Mouse (Mus musculus) spleen, postnatal 36 days (tissue): Measurements from ENCODE around the gene Nbea.

ENCODE experiments used
- DNase-seq, 2 experiments: peaks; one replicate each; pipeline ENCODE4 v3.0.0; 2022; ENCODE audit warnings: low spot score in 2 of 2, mixed read lengths in 1 of 2

Nbea gene

DNA sequence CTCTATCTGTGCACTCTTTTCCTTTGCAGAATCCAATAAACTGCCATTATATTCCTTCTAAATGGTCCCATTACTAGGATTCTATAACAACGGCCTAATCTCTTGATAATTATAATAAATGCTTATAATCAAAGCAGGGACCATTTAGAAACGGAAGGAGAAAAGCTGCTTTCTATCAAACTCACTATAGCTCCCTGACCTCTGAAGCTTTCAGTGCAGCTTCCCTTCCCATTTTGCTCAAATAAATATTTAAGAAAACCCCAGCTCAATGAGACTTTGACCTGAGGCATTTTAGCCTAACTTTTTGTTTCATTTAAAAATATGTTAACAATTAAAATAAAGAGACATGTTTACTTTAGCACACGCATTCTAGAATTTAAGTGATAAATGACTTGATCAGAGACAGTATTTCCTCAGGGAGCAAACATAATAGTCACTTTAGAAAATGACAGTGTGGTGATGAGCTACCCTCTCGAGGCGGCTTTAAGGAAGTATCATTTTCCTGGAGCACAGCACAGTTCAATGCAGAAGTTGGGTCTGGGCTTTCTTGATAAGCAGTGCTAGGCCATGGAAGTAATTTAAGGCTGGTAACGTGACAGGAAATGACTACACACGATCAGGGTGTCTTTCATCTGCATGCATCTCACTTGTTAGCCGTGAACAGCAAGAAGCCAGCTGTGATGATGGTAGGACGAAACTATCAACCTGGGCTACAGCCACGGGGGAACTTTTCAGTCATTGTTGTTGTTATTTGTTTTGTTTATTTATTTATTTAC, 354.8 kb downstream of the Nbea start:
- DNase-seq, result no peak

DNA sequence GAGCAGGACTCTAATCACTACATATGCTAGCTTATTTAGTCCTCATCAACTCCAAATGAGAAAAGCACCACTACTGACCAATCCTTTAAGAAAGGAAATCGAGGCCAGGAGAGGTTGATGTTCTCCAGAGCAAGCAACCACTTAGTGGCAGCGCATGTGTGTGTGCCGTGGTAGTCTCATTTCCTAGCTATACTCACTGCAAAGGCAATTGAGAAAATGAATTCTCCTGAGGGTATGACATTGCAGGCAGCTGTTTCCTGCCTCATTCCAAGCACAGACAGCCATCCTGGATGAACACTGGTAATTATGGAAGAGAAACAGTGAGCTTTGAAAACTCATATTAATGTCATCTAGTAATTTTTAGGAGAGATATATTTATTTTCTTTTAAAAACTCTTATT, 358.6 kb downstream of the Nbea start:
- DNase-seq, result no peak

DNA sequence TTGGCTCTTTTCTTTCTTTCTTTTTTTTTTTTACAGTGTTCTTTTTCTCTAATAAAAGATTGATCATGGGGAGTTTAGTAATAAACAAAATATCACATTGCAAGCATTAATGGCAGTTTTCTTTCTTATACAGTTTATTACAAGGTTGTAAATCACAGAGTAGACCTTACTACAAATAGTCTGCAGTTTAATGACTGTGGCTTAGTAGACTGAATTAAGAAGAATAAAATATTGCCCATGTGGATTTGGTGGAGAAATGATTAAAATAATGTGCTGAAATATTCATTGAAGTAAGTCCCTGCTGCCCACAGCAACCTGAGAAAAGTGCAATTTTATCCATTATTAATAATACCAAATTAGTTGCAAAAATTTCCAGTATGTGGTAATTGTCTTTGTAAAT, 363.9 kb downstream of the Nbea start:
- DNase-seq, result no peak

DNA sequence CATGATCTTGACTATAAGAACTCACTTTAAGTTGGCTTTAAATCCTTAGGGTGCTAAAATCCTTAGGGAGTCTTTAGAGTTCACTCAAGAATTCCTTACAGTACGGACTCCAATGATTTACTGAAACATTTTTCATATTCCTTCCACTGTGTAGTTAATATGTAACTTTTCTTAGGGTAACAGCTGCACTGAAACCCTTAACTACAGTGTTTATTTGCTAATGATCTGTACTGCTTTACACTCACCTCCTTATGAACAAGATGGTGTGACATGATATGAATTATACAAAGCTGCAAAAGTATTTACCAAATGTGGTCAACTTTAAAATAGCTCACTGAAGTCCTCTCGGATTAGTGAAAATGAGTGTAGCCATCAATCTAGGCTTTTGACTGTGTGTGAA, 365.4 kb downstream of the Nbea start:
- DNase-seq, result no peak

DNA sequence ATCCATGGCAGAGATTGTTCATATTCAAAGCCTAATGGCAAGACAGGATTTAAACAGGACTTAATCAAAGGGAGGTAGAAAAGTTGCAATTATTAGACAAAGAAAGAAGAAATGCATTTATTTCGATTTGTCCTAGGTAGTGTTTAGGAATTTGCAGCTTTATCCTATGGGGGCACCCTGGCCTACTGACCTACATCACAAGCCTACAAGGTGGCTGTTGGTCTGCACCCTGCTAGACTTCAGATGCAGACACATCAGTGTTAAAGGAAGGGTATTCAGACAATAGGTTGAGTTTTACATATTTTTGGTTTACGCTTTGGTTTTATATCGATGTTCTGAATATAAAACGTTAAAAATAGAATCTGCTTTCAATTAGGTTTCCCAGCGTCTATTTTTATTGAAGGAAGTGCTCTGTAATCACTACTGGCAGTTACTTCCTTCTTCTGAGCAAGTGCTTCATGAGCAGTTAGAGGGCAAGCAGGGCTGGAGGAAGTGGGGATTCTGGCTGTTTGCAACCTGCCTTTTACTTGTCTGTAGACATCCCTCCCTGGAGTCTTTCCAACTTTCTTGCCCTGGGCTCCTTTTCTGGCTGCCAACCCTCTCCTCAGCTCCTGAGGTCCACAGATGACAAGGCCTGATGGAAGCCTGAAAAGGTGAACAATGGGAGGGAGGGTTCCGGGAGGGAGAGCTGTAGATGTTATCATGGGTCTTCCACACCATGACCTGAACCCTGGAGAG, 366.7 kb downstream of the Nbea start:
- DNase-seq, result peak in 1 of 2 experiments; percentile 7

DNA sequence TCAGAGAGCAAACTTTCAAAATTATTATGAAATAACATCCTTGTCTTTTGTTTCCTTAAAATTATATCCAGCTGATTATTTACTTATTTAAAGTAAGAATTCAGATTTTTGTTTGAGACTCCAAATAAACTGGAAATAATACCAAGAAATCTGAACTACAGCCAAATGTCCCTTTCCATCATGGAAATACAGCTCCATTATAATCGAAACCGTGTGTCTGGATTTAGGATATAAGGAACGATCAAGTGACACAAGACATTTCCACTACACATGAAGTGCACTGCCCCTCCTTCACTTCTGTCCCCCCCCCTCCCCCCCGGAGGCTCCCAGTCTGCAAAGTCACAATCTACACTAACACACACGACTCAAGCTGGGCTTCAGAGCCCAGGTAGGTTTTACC, 367.4 kb downstream of the Nbea start:
- no peak for DNase-seq

DNA sequence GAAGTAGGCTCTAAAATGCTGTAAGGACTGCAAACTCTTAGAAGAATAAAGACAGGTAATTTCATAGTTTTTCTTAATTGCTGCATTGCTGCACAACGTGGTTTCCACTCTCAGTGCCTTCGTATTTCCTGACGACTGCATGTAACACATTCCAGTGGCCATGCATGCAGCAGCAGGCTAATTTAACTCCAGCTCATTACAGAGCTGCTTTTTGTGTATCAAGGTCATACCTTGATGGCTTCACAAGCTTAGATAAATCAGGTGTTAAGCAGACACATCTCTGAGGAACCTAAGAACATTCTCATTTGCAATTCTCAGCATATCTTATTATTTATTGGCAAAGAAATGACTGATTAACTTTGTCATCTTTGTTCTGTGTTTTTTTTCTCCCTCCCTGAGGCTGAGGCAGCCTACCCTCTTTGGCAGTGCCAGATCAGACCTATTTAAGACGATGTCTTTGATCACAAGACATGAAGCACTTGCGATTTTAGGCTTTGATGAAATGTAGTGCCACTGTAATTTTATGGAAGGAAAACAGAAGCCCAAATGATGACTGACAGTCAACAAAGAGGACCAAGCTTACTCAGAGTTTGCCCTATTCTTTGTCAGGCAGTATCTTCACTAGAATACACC, 368.4 kb downstream of the Nbea start:
- no peak for DNase-seq

DNA sequence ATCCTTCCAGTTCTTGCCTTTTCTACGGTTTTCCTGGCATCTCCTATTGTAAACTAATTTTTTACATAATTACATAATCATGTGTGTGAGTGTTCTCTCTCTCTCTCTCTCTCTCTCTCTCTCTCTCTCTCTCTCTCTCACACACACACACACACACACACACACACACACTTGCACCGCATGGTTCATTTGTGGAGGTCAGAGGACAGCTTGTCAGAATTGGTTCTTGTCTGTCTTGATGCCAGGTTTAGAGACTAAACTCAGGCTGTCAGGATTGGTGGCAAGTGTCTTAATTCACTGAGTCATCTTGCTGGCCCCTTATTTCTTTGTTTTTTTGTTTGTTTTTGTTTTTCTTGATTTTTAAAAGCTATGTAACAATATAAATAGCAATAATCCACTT, 388.7 kb downstream of the Nbea start:
- DNase-seq, result no peak

DNA sequence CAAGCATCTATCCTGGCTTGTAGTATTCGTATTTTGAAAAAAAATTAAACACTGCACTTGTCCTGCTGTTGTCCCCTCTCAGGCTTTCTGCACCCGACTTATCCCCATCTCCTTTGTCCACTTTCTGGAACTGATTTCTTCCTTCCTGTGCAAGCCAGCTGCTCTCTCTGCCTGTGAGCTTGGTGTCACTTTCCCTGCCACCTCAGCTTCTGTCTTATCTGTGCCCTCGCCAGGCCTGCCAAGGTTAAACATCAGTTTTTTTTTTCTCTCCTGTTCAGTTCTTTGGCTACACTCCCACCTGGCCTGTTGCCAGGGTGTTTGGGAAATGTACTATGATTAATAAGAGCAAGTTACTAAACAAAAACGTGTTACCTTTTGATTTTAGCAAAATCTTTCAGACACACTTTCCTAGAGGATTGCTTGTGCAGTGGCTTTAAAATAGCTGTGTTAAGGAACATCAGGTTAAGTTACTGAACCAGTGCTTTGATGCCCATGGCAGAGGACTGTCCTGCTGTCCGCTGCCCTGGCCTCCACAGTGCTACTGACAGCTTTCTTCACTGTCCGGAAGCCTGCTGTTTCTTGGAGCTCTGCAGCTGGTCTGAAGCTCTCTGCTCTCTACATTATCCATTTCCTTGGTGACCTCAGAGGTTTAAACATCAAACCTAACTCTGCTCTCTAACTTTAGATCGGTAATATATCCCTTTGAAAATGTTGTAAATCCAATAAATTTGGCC, 389.5 kb downstream of the Nbea start:
- peak in 1 of 2 experiments; percentile 3 for DNase-seq

DNA sequence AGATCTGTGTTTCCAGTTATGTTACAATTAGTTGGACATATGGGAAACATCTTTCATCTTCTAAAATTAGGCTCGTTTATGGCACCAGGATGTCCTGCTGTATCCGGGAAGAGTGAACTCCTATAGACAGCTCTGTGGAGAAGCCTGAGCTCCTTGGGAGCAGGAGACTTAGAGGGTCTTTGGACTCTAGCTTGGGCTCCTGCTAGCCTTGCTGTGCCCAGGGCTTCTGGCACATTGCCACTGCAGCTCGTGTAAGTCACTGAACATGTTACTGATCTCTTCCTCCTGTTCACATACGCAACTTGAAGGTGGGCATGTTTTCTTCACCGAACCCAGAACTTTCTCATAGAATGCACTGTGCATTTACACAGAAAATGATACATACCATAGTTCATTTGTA, 391.2 kb downstream of the Nbea start:
- DNase-seq, result no peak

DNA sequence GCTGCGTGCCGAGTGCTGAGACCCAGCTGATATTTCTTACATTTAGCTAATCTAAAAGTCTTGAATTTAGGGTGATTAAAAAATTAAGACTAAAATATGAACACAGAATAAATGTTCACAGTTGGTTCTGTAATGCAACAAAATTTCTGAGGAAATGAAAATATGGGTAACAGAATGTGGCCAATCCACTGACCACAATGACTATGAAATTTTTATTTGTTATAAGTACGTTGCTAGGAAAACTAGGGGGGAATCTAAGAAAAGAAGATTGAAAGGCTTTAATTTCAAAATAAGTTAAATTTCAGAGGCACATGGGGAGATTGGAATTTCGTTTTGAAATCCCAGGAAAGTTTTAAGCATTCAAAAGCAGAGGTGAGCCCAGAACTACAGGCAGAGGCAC, 392.9 kb downstream of the Nbea start:
- no peak for DNase-seq

DNA sequence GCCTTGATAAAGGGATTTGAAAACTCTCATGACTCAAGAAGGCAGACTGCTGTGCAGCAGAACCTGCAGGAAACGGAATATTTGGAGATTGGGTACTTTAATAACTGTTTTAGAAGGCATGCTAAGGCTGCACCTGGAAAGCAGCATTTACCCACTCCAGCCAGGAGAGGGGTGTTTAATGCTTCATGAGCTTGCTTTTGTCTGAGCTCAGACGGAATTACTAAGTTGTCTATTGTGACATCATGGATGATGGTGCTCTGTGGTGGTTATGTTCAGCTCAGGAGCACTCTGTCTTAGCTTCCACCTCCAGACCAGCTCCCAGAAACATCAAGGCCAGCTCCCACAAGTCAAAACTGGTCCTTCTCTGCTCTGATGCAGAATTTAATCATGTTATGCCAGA, 393.6 kb downstream of the Nbea start:
- no peak for DNase-seq

DNA sequence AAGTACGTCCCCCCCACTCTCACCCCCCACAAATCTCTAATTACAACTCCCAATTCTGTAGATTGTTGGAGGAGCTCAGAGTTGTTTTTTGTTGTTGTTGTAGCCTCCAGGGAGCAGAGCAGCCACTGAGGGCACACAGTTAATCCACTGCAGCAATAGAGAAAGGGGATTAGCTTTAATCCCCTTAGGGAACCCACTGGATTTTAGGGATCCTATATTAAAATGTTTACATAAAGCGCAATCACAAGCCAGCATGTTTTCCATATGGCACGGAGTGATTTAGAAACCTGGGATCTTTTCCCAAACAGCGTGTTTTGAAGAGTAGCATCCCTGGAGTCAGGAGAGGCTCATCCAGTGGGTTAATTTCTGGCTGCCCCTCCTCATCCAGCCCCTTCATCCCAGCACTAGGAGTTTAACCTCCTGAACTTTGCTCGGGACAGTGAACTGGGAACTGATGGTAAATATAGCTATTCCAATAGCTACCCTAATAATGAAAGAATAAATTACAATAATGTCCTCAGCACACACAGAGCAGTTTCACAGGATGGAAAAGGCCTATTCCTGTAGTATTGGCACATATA, 394.8 kb downstream of the Nbea start:
- no peak for DNase-seq

DNA sequence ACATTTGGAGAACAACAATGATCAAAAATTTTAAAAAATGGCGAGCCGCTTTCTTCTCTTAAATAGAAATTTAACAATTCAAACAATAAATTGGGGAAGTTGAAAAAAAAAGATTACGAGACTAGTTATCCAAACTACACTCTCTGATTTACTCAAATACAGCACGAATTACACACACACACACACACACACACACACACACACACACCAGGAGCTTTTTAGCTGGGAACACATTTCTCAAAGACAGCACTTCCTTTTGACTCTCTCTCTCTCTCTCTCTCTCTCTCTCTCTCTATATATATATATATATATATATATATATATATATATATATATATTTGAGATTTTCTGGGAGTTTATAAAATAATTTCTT, 395.3 kb downstream of the Nbea start:
- no peak for DNase-seq

DNA sequence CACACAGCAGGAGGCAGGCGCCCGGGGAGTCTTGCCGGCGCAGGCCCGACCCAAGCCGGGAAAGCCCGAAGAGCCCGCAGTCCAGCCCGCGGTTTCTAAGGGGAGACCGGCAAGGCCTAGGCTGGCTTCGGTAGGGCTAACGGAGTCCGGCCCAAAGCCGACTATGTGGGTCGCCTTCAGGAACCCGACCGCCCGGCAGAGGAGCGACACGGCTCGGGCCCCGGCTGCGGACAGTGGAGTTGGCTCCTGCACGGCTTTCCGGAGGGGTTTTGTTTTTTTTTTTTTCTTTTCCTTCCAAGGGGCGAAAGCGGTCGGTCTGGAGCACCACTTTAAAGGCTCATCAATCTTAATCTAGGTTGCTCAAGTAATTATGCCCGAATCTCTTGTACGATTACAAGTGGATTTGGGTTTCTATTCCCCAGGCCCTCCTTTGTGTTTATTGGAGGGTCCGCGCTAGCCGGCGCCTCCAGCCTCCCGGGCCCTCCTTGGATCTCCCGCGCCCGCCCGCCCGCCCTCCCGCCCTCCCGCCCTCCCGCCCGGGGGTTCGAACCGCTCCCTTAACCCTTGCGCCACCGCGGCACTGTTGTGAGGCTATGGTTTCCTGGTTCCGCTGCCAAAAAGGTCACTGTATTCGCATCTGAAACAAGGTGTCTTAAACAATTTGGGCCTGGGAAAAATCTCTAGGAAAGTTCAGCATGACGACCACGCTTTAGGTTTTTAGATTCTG, 395.9 kb downstream of the Nbea start:
- no peak for DNase-seq

DNA sequence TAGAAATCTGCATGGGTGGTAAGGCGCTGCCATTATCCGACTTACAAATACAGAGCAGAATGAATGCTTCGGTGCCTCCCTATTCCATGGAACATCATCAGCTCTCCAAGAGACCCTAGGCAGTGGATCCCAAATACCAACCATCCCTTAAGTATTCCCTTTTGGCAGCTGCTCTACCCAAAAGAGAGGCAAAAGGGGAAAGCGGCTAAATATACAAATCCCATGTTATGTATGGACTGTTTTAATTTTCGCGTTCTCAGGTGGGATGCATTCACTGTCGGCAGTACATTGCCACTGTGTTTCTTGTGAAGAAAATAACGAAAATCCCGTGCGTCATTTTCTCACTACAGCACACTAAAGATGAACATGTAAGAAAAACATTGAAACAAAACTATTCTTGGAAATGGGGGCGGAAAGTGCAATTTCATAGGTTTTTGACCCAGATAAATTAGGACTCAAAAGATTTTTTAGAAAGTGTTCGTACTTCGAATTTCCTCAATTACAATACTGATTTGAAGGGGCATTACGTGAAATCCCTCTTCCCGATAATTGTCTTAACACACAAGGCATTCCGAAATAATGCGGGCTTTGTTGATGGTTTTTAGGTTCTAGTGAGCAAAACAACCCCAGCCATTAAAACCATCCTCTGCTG, 396.5 kb downstream of the Nbea start:
- DNase-seq, result no peak

DNA sequence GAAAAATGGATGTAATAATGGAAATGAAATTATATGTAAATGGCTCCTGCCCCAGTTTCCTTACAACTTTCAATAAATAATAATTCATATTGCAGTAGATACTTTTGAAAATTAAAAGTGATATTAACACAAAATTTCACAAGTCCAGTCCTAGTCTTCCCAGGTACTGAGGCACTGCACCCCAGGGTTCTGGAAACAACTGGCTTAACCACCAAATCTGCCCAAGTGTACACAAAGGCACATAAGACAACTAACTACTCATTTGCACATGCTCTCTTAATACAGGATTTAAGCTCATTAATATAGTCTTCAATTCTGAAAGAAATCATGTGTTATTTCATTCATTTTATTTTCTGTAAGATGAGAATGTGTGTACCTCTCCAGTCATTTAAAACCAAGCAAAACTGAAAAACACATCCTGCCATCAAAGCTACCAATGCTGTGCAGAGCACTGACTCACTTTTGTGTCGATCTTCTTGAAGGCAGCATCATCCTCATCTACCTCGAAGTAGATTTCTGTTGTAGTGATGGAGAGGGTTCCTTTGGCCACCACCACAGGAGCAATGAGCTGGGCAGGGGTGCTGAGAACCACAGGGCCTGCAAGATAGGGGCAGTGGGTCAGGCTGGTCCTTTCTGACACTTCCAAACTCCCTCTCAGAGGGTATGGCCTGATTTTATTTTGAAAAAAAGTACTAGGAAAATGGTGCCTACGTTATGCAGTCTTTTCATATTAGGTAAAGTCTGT, 397.3 kb downstream of the Nbea start:
- no peak for DNase-seq

DNA sequence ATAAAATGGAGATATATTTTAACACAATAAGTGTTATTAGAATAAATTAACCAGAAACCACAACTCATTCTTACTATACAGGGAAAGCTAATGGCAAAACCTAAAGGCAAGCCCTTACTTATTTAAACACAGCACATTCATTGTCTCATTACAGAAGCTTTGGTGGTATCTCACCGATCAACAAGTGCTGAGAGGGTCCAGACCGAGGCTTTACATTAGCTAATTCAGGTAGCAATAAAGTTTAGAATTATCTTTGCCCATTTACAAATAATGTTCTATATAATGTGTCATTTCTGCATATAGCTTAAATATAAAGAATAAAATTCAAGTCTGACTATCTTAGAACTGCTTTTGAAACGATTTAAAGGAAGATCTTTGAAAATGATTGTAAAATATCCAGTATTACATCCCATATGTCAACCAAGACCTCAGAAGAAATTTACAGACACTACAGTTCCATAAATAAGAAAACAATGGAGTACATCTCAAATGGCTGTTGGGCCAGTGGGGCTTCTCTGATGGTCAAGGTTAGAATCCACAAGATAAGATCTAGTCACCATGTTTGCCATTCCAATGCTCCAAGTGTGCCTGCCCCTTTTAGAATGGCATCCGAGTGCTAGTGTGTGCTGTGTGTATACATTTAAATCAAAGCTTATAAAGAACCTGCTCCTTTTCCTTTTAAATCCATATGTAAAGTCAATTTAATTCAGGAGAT, 398.1 kb downstream of the Nbea start:
- DNase-seq, result no peak

DNA sequence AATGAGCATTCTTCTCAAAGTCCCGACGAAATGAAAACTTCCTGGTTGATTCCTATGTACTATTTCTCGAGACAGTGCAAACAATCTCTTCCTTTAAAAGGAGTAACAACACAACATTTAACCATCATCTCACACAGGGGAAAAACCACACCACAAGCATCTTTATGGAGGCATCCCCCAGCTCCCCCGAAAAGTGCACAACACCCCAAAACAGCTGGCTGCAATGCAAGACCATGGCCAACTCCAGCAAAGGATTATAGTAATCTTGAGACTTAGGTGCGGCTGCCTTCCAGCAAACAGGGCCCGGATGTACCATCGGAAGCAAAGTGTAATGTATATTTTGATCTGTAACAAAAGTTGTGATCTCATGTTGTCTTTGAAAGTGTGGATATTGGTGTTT, 399.4 kb downstream of the Nbea start:
- DNase-seq, result no peak
